Mouse (Mus musculus): ENCODE data around the gene Dars.

DNA sequence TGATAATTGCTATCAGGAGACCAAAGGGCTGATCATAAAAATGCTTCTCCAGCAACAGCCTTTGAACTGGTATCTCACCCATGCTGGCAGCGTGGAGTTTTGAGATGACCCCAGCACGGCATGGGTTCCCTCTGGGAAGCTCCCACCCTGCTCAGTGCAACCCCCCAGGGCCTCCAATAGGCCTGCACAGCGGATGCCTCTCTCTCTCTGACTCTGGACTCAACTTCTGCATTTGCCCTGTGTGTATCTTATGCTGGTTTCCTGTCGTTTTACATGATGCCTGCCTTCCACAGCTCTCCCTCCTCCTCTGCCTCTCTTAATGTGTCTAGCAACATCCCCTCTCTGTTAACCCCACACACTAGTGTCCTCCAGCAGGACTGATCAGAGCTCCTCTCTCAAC lies 102.5 kb downstream of the Dars start:
- TF ChIP-seq USF1 (IDR thresholded peaks at IDR 0.05; ENCODE audit: low read depth) (no peak), POLR2A (IDR thresholded peaks at IDR 0.05; ENCODE audit: insufficient read length, low read depth) (no peak), E2F4 (IDR thresholded peaks at IDR 0.05; ENCODE audit: insufficient read depth) (no peak), TCF12 (IDR thresholded peaks at IDR 0.05; ENCODE audit: insufficient read depth, poor library complexity, severe bottlenecking) (no peak), MYOD1 (IDR thresholded peaks at IDR 0.05; ENCODE audit: control insufficient read depth in 1 of 3, insufficient read length in 2 of 3, low read depth in 2 of 3) (no peak), CEBPB (IDR thresholded peaks at IDR 0.05; ENCODE audit: insufficient read depth, poor library complexity, severe bottlenecking) (no peak), POLR2AphosphoS2 (IDR thresholded peaks at IDR 0.05; ENCODE audit: insufficient read length, low read depth) (no peak), SRF (IDR thresholded peaks at IDR 0.05; ENCODE audit: control insufficient read depth, insufficient read length, low read depth) (no peak)

Data from myocyte (in vitro differentiated cells).